Mouse (Mus musculus): ENCODE data around the gene Heg1.

DNA sequence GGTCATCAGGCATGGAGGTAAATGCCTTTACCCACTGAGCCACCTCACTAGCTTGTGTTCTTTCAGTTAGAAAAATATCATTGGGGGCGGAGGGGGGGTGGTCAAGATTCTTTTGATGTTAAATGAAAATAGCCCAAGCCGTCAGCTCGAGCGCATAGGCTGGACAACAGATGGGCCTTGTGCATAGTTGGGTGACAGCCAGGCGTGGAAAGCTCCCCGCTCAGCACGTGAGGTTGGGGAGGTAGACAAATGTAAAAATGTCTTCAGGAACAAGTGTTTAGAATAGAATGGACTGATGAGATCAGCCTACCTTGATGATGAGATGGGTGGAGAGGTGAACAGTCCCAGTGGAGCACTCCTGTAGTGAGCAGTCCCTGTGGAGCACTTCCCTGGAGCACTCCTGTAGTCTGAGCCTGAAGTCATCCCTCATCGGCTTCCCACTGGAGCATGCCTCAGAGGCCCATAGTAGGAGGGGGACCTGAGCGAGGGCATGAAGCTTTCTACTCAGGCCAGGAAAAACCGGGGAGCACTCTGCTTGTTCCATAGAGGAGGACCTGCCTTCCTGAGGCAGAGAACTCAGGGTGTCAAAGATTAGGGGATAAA is 62.0 kb downstream of the Heg1 start:
- TF ChIP-seq CTCF (IDR thresholded peaks at IDR 0.05; ENCODE audit: low read depth), result no peak
- TF ChIP-seq EP300 (optimal IDR thresholded peaks at IDR 0.05), result no peak

All from stomach, postnatal 0 days (tissue).